Mouse (Mus musculus) midbrain, embryonic 14.5 days (tissue): ENCODE measurements at regions not wholly inside any gene's neighbourhood (a gene's known extent, or its start where the extent isn't known, plus 50 kb on each side); places are given as distances from the start of the nearest gene placed in this dataset.

Experiments used
- ATAC-seq: fragments of 200-750 bp; cut with Nextera tagmentation; 2 replicates; pipeline ENCODE4 v1.8.0; 2017; ENCODE audit warnings: moderate number of reproducible peaks, moderate library complexity; ENCODE audit not compliant: low FRiP score, low TSS enrichment
- DNase-seq: peaks from one replicate; pipeline ENCODE4 v3.0.0-alpha.2; 2015
- H3K27ac ChIP-seq: fragments of 300-500 bp; sonication (generic); replicated peaks from 2 replicates; pipeline ENCODE4 v1.5.1; 2014; ENCODE audit warnings: mild to moderate bottlenecking, low read depth, low read length, moderate library complexity
- H3K27me3 ChIP-seq: fragments of 300-500 bp; sonication (generic); 2 replicates; pipeline ENCODE4 v1.6.1; 2014; ENCODE audit warnings: low read length, control low read depth, mixed read lengths; ENCODE audit not compliant: control insufficient read depth, insufficient read depth
- H3K36me3 ChIP-seq: fragments of 300-500 bp; sonication (generic); 2 replicates; pipeline ENCODE4 v1.6.1; 2014; ENCODE audit warnings: low read length, control low read depth; ENCODE audit not compliant: control insufficient read depth, insufficient read depth
- H3K4me1 ChIP-seq: fragments of 300-500 bp; sonication (generic); 2 replicates; pipeline ENCODE4 v1.6.1; 2014; ENCODE audit warnings: mild to moderate bottlenecking, antibody characterized with exemption, low read length, control low read depth; ENCODE audit not compliant: control insufficient read depth, insufficient read depth
- H3K4me2 ChIP-seq: fragments of 300-500 bp; sonication (generic); 2 replicates; pipeline ENCODE4 v1.6.1; 2014; ENCODE audit warnings: mild to moderate bottlenecking, low read length, moderate library complexity
- H3K4me3 ChIP-seq: fragments of 300-500 bp; sonication (generic); replicated peaks from 2 replicates; pipeline ENCODE4 v1.5.1; 2014; ENCODE audit warnings: low read depth, low read length
- H3K9ac ChIP-seq: fragments of 300-500 bp; sonication (generic); replicated peaks from 2 replicates; pipeline ENCODE4 v1.6.1; 2014; ENCODE audit warnings: mild to moderate bottlenecking, low read length, moderate library complexity
- H3K9me3 ChIP-seq: fragments of 300-500 bp; sonication (generic); 2 replicates; pipeline ENCODE4 v1.6.1; 2016; ENCODE audit warnings: low read length, control low read depth, mixed read lengths; ENCODE audit not compliant: control insufficient read depth
- WGBS: fragments of 180-500 bp; shearing (Covaris S2); extraction: QIAGEN DNeasy Blood & Tissue Kit; methylation state at CpG from one replicate; pipeline ENCODE4 v1.1.7; 2014; 5-methylcytosine and 5-hydroxymethylcytosine counted together

DNA sequence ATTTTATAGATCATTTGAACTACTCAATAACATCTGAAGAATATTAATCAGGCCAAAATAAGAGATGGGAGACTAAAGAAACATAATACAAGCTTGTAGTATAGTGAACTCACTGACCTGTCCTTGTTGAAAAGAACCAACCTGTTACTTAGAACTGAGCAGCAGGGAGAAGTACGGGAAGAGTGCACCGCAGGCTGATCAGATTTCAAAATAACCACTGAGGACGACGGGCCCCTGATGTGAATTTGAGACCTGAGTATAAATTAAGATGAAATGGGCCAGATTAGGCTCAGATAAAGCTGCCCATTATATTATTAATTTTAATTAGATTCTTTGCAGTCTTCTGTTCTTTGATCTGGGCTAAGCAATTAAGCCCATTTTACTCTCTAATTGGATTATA, 391.2 kb upstream of the Tyrp1 start:
- DNase-seq: no peak

DNA sequence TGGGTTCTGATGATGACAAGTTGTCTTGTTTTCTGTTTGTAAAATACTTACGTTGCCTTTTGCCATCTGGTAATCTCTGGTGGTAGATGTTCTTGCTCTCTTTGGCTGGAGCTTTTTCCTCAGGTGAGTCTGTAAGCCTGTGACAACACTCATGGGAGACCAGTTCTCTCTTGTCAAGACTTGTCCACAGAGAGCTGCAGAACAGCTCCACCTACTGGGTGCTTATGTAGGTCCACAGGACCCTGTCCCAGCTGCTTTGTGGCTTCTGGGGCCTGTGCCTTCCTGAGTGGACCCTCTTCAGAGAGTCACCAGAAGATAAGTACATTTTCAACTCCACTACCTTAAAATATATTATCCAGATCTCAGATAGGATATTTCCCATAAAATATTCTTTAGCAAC, 370.3 kb upstream of the Tyrp1 start:
- H3K9me3 ChIP-seq: no peaks in the 10 kb centered on the region
- no peak overlapping the region for H3K4me3 ChIP-seq
- H3K4me2 ChIP-seq: no peak overlapping the region
- DNase-seq (peak; percentile 5), ATAC-seq (no peak)
- 86% methylated on average over 1 of the region's 1 CpGs for whole genome bisulfite sequencing
- H3K9ac ChIP-seq: no peak overlapping the region
- H3K36me3 ChIP-seq: no peaks in the 10 kb centered on the region
- H3K27ac ChIP-seq: no peak overlapping the region
- H3K4me1 ChIP-seq: no peaks in the 10 kb centered on the region
- no peaks in the 10 kb centered on the region for H3K27me3 ChIP-seq

More for the DNA sequence above, 391.2 kb upstream of the Tyrp1 start:
- Histone ChIP-seq H3K9me3 (no peaks in the 10 kb centered on the region), H3K4me1 (no peaks in the 10 kb centered on the region), H3K27me3 (no peaks in the 10 kb centered on the region), H3K36me3 (no peaks in the 10 kb centered on the region), H3K4me3 (no peak overlapping the region), H3K27ac (no peak overlapping the region), H3K9ac (no peak overlapping the region), H3K4me2 (no peak overlapping the region)
- WGBS: 27% methylated on average over 4 of the region's 4 CpGs
- ATAC-seq: no peak

DNA sequence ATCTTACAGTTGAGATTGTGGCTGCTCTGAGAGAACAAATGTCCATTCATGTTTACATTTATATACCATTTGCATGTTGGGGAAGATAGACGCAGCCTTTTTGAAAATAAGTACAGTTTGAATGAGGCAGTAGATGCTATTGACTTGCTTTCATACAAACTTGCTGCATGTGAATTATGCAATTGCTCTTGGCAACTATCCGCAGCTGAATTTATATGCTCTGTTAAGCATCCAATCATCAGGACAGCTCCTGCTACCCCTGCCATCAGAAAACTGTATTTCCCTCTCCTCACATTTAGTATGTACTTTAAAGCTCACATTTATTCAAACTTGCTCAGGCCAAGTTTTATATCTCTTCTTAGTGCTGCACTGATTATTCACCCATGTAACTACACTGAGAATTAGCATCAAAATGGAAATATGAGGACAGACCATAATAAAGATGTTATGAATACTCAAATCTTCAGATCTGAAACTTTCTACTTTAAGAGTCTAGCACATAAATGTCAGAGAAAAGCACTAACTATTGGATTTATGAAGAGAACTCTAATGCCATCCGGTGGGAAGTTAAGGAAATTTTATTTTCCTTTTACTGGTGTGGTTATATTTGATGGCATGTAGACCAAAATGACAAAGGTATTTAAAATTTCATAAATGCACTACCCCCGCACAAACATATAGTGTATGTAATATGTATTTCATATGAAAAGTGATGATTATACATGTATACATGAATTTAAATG, 358.0 kb upstream of the Tyrp1 start:
- DNase-seq (peak; percentile 20), ATAC-seq (no peak)
- WGBS: 87% methylated on average over 4 of the region's 4 CpGs
- Histone ChIP-seq H3K9ac (no peak overlapping the region), H3K9me3 (no peaks in the 10 kb centered on the region), H3K27me3 (no peaks in the 10 kb centered on the region), H3K4me2 (no peak overlapping the region), H3K27ac (no peak overlapping the region), H3K4me3 (no peak overlapping the region), H3K4me1 (no peaks in the 10 kb centered on the region), H3K36me3 (no peaks in the 10 kb centered on the region)

DNA sequence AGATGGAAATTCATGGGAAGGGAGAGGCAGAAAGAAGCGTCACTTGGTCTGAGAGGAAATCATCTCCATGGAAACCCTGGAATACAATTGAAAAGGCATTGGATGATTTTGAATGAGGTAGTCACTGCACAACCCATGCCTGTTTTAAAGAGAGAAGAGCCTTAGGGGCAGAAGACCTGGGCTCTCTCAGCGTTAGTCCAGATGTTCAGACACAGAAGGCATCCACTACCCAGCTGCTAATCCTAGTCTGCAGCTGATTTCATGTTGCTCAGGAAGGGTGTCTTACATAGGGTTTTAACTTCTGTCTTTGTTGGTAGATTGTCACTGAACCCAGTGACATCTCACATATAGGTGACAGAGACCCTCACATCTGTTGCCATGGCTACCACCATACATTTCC, 318.8 kb upstream of the Tyrp1 start:
- H3K9ac ChIP-seq: no peak overlapping the region
- no peak for ATAC-seq

DNA sequence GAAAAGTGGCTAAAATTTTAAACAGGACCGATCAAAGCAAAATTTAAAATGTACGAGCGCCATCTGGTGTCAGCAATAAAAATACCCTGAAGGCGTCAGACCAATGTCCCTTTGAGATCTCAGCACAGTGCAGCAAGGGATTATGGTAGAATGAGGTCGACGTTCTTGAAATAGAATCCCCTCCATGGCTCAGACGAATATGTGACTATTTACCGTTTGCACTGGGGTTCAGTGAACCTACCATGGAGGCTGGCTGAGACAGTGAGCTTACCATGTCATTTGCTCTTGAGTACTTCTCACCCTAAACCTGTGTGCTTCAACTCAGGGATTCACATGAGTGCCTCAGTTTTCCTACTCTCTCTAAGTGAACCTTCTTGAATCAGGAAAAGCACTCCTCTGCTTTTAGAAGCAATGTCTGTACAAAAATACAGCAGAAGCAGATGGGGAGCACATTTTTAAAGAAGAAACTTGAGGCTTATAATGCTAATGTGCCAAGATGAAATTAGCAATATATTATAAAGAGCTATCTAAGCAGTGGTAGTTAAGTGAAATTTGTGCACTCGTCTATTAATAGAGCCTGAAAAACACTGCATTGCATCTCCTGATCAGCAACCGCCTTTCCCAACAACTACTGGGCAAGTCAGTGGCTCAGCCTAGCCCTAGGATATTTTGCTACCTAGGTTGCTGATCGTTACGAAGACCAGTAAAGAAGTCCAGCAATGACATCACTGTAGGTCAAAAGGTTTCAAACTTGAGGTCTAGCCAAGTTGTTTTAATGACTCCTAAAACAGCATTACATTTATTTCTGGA, 316.2 kb upstream of the Tyrp1 start:
- Histone ChIP-seq H3K4me2 (peak overlapping the region; percentile 36), H3K4me3 (no peak overlapping the region), H3K9me3 (no peaks in the 10 kb centered on the region), H3K36me3 (no peaks in the 10 kb centered on the region), H3K9ac (no peak overlapping the region), H3K27me3 (no peaks in the 10 kb centered on the region), H3K4me1 (0 out of 2 replicates have a peak, but pooled peaks cover 3% of the 10 kb centered on the region), H3K27ac (no peak overlapping the region)
- peak; percentile 86 for DNase-seq
- 29% methylated on average over 12 of the region's 12 CpGs for WGBS
- peak; percentile 78; the same call in 1 of the 2 replicates for ATAC-seq

More for the DNA sequence above, 318.8 kb upstream of the Tyrp1 start:
- H3K4me1 ChIP-seq: 0 out of 2 replicates have a peak, but pooled peaks cover 3% of the 10 kb centered on the region
- 27% methylated on average over 2 of the region's 2 CpGs for WGBS
- no peak overlapping the region for H3K4me3 ChIP-seq
- no peaks in the 10 kb centered on the region for H3K36me3 ChIP-seq
- no peak for DNase-seq
- H3K9me3 ChIP-seq: no peaks in the 10 kb centered on the region
- H3K27ac ChIP-seq: no peak overlapping the region
- no peaks in the 10 kb centered on the region for H3K27me3 ChIP-seq
- no peak overlapping the region for H3K4me2 ChIP-seq

DNA sequence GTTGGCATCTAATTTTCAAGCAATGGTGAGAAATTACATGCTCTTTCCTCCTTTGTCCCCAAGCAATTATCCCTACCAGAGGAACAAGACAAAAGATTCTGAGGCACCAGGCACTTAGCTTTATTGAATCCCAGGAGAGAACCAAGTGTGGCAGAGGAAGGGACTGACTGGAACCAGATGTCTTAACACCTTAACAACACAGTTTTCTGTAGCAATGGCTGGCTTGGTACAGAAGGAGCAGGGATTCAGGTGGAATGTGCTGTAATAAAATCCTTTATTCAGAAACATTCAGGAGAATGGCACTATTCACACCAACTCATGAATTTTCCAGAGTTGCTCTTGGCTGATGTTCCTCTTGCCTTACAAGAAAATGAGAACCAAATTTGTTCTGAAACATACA, 315.3 kb upstream of the Tyrp1 start:
- no peaks in the 10 kb centered on the region for H3K36me3 ChIP-seq
- no peak overlapping the region for H3K4me3 ChIP-seq
- H3K27ac ChIP-seq: no peak overlapping the region
- H3K9me3 ChIP-seq: no peaks in the 10 kb centered on the region
- DNase-seq (no peak), ATAC-seq (no peak)
- no peak overlapping the region for H3K9ac ChIP-seq
- H3K4me1 ChIP-seq: 0 out of 2 replicates have a peak, but pooled peaks cover 3% of the 10 kb centered on the region
- H3K27me3 ChIP-seq: no peaks in the 10 kb centered on the region
- H3K4me2 ChIP-seq: no peak overlapping the region

DNA sequence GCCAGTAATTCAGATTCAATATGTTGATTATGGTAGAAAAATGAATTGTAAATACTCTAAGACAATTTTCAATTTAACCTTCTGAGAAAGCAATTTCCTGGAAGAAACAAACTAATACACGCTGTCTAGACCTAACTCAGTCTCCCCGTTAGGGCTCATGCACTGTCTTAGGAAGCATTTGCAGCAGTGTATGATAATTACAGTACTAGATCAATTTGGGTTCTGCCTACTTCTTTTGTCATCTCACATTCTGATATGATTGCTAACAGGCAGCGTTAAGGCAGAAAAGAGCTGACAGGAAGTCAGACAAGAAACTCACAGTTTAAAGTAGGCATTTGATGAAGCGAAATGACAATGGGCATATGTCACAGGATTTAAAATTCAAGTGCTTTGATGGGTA, 294.1 kb upstream of the Tyrp1 start:
- no peaks in the 10 kb centered on the region for H3K27me3 ChIP-seq
- ATAC-seq: no peak
- no peak overlapping the region for H3K4me2 ChIP-seq
- 75% methylated on average over 4 of the region's 4 CpGs for WGBS
- no peaks in the 10 kb centered on the region for H3K4me1 ChIP-seq
- DNase-seq: no peak
- H3K27ac ChIP-seq: no peak overlapping the region
- H3K9ac ChIP-seq: no peak overlapping the region
- no peak overlapping the region for H3K4me3 ChIP-seq
- no peaks in the 10 kb centered on the region for H3K36me3 ChIP-seq
- H3K9me3 ChIP-seq: no peaks in the 10 kb centered on the region

DNA sequence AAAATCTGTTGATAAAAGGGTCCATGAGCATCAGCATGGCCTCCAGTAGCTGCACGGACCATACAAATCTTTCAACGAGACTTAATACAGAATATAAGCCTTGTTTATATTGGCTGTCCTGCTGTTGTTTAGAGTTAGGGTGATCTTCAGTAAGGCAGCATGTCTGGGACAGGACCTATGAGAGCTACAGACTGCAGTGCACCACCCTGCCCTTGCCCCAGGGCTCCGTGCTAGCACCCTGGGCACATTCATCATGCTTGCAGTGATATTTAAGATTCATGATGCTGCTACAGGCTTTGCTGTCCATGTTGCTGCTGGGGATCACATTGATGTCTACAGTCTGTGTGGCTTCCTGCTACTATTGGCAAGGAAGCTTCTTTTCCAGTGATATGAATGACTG, 288.8 kb upstream of the Tyrp1 start:
- no peaks in the 10 kb centered on the region for H3K4me1 ChIP-seq
- WGBS: 84% methylated on average over 3 of the region's 3 CpGs
- H3K27ac ChIP-seq: no peak overlapping the region
- H3K4me3 ChIP-seq: no peak overlapping the region
- H3K27me3 ChIP-seq: no peaks in the 10 kb centered on the region
- H3K4me2 ChIP-seq: no peak overlapping the region
- no peak overlapping the region for H3K9ac ChIP-seq
- H3K9me3 ChIP-seq: no peaks in the 10 kb centered on the region
- DNase-seq (no peak), ATAC-seq (no peak)
- H3K36me3 ChIP-seq: no peaks in the 10 kb centered on the region

DNA sequence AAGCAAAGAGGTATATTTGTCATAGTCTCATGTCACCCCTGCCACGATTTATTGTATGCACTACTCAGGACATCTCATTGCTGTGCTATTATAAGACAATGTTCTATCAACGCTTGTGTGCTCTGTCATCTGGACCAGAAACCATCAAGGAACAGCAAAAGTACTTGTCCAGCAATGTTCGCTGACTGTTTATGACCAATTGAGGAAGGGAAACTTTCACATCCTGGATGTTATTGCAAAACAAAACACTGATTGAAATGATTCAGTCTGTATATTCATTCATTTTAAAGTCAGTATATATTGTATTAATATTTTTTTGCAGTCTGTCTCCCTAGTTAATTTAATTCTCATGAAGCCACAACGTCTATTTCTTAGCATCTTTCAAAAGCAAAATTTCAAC, 244.5 kb upstream of the Tyrp1 start:
- no peaks in the 10 kb centered on the region for H3K9me3 ChIP-seq
- H3K36me3 ChIP-seq: no peaks in the 10 kb centered on the region
- no peak for ATAC-seq
- DNase-seq: no peak
- WGBS: 89% methylated on average over 4 of the region's 4 CpGs
- H3K4me2 ChIP-seq: no peak overlapping the region
- no peak overlapping the region for H3K9ac ChIP-seq
- no peak overlapping the region for H3K4me3 ChIP-seq
- no peaks in the 10 kb centered on the region for H3K27me3 ChIP-seq
- H3K4me1 ChIP-seq: no peaks in the 10 kb centered on the region
- no peak overlapping the region for H3K27ac ChIP-seq
